Mouse (Mus musculus) adipose tissue, adult 10 weeks (tissue): ENCODE measurements around the gene Dvl2. TPM values are rescaled to one million over a fixed set of nuclear protein-coding genes. Genes with fewer than 3 reads are reported as not detected.

Experiments used
- polyA plus RNA-seq: library from polyadenylated mRNA; stranded (reverse); fragments of 350-450 nt; fragmentation: Illumina TruSeq; extraction: RNeasy Lipid Tissue Mini Kit (QIAGEN cat#74804); gene quantifications from one replicate; pipeline ENCODE4 v1.2.3, GENCODE M21; 2014; ENCODE audit warnings: low read depth, low replicate concordance

The Dvl2 gene
- 20.8 TPM for polyA plus RNA-seq

DNA sequence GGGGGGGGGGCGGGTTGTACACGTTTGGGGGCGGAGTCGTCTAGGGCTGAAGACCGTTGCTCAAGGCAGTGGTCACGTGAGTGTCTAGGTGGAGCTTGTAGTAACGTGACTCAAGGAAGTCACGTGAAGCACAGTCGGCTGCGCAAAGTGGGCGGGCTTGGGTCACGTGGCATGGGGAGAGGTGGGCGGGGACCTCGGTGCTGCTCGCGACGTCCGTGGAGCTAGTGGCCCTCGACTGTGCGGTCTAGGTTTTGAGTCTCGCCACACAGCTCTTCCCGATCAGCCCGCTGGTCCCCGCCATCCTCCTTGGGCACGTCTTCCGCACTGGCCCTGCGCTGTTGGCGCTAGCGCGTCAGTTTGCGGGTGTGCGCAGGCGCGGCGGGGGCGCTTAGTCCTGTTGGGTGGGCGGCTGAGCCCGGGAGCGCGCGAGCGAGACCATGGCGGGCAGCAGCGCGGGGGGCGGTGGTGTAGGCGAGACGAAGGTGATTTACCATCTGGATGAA, at the start of gene Dvl2:
Gene Dvl2 (plus strand): TSS at position 200 of the 503 bp plus-strand sequence.

DNA sequence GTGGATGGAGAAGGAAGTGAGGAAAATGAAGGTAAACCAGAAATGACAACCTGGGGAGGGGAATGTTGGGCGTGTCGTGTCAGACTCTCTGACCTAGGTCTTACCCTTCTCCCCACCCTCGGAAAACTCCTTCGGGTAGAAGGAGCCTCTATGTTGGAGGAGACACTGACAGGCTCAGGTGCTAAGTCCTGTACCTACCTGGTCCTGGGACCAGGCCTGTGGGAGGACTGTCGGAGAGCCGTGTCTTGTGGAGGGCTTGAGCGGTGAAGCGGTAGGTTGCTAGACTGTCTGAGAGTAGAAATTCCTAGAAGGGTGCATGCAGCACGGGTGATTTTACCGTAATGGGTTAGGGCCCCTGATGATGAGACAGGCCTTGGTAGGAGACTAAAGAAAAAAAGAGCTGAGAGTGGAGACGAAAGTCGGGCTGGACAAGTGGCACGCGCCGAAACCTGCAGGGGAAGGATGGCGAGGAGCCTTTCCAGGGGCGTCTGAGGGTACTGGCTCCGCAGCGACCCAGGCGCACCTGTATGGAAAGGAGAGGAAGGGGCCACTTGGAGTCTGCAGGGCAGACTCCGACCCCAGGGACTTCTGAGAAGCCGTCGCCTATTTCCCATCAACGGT, 35.6 kb upstream of the Dvl2 start, which contains the start of gene Cldn7:
Gene Cldn7 (plus strand): TSS at position 130 of the 621 bp plus-strand sequence.

DNA sequence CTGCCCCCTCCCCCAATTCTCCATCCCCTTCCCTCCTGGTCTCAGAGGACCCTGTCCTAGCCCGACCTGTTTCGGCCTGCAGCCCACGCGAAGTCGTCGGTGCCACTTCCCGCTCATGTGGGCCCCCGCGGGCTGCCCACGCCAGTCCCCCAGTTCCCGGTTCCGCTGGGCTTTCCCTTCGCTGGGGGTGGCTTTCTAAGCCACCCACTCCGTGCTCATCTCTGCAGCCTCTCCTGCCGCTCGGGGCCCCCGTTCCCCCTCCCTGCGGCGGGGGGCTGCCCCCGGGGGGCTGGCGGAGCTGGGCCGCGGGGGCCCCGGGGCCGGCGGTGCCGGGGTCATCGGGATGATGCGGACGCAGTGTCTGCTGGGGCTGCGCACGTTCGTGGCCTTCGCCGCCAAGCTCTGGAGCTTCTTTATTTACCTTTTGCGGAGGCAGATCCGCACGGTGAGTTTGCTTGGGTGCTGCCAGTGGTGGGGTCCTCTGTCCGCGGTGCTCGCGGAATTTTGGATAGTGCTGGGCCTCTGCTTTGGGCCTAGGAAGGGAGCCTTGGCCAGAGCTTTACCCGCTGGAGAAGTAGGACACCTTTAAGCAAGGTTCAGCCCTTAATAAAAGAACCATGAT, 19.1 kb upstream of the Dvl2 start, which contains the start of gene Ctdnep1:
Gene Ctdnep1 (plus strand): TSS at position 16 of the 622 bp plus-strand sequence.

DNA sequence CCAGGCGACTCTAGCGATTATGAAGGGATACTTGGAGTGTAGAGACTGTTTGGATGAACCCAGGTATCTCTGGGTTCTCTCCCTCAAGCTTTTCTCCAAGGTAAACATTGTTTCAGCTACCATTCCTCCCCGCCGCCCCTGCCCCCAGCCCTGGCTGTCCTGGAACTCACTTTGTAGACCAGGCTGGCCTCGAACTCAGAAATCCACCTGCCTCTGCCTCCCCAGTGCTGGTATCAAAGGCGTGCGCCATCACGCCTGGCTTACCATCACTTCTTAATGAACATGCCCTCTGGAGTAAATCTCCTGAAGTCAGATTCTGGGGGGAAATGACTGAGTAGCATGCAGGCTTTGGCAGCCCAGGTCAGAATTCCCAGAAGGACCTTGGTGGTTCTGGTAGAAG, 18.2 kb upstream of the Dvl2 start, which contains the start of gene Elp5:
Gene Elp5 (minus strand): TSS at position 293 of the 400 bp plus-strand sequence.

DNA sequence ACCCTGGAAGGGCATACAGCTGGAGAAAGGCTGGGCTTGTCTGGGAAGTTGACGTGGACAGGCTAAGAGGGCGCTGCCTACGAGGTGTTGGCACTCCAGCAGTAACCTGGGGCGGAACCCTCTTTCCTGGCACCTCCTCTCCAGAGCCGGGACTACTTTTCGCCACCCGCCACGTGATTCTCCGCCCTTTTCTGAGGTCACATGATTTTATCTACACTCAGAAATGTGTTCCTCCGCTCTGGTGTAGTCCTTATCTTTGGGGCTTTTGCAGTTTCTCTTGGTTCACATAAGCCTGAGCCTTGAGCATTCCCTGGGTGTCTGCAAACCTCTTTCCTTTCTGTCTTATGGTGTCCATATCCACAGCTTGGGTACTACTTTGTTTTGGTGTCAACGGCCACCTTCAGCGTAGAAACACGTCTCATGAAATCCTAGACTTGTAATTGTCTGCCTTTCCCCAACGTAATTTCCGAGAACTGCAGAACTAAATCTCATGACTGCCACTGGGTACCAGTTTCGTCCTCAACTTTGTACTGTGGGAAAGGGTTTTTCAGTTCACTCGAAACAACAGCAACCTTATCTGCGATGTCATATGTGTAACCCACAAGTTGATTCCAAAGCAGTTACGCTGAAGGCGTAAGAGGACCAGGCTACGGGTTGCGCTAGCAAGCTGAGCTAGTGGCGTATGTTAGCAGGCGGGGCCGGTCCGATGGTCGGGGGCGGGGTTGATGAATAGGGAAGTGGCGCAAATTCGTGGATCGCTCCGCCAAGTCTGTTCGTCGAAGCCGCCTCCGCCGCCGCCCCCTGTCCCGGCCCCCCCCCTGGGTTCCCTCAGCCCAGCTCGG, 9.3 kb upstream of the Dvl2 start, which contains the start of gene Gabarap:
Gene Gabarap (plus strand): TSS at position 294 of the 842 bp plus-strand sequence.

DNA sequence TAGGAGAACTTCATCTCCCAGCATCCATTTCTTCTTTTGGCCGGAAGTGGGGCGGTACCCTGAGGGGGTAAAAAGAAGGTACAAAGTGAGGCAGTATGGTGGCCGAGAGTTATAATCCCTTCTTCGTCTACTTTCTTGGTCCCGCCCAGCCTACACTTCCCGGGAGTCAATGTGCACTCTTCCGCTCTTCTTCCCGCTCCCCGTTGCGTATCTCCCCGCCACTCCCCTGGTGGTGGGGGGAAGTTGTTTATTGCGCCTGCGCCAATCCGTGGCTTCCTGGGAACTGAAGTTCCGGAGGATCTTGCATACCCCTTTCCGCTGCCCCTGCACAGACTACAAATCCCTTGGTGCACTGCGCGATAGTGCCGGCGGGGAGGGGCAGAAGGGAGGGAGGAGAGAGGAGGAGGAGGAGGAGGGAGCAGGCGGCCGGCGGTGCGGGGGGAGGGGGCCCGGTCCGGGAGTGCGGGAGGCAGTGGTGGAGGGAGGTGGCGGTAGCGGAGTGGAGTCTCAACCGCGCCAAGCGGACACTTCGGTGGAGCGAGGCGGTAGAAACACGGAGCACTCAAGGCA, 4.9 kb upstream of the Dvl2 start, which contains the start of gene Phf23:
Gene Phf23 (plus strand): TSS at position 387 of the 570 bp plus-strand sequence.

DNA sequence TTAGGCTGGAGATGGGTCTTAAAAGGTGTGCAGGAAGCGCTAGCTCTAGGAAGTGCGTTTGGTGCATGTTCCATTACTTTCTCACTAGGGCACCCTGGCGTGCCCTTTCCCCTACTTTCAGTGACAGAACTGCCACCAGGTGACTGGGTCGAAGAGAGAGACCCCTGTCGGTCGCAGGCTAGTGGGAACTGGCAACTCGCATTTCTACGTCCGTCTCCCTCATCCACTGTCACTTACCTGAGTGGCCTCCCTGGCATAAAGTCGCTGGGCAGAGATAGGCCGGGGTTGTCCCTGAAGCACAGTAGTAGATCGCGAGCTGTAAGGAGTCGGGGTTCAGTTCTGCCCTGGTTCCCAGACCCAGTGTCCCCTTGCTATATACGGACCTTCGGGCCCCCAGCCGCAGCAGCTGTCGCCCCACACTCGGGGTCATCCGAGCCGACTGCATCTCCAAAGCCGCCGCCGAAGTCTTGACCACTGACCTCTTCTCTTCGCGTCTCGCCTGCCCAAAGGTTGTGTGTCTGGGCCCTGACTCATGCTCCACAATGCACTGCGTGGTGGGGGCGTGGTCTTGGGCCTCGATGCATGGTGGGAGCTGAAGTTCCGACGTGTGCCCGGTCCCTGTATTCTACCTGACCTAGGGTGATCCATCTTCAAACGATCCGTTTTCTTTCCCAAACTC, 14.6 kb downstream of the Dvl2 start, which contains the start of gene Acadvl:
Gene Acadvl (minus strand): TSS at position 532 of the 679 bp plus-strand sequence.

DNA sequence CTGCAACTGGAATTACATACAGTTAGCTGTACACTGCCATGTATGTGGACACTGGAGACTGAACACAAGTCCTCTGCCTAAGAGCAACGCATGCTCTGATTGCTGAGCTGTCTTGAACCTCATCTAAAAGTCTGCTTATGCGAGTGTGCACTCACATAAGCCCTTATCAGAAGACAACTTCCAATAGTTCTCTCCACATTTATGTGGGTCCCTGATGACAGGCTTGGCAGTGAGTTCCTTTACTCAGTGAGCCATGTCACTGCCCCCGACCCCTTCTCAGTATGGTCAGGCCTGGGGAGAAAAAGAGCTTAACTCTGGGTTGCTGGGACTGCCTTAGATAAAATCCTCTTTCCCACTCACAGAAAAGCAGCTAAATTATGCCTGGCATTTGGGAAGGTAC, 16.3 kb downstream of the Dvl2 start, which contains the start of gene Dlg4:
Gene Dlg4 (plus strand): TSS at position 274 of the 400 bp plus-strand sequence.

DNA sequence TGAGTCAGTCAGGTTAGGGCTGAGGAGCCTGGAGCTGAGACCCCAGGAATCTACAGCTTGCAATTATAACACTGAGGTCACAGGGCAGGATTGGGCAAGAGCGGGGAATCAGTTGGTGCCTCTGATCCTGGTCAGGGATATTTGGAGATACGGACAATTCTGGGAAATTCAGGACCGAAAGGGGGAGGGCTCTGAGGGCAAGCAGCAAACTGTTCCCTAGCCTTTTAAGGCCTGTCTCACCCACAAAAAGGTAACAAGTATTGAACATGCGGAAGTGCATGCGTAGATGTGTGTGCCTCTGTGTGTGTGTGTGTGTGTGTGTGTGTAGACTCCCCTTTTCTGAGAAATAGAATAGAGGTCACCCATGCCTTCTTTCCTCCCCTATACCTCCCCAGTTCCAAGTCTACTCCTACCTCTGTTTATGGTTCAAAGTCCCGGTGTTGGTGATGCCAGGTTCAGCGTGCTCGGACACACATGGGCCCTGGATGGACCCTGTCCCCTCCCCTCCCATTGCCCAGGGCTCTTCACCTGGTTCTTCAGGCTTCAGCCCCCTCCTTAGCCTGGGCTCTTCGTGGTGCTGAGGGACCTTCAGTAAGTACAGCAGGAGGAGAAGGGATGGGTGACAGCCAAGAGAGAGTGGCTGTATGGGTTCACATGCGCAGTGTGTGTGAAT, 53.6 kb downstream of the Dvl2 start, which contains the start of gene Asgr1:
Gene Asgr1 (plus strand): TSS at position 188 of the 673 bp plus-strand sequence.

Other genes starting within 250 kb of the Dvl2 start
- 43.9 TPM for gene Polr2a, start 242.0 kb upstream of the Dvl2 start, polyA plus RNA-seq
- gene Slc35g3, start 238.6 kb upstream of the Dvl2 start, polyA plus RNA-seq = 1.5 TPM
- gene Zbtb4, start 234.7 kb upstream of the Dvl2 start, polyA plus RNA-seq = 28.9 TPM
- gene Chrnb1, start 204.7 kb upstream of the Dvl2 start, polyA plus RNA-seq = 8.3 TPM
- gene Fgf11, start 198.7 kb upstream of the Dvl2 start, polyA plus RNA-seq = 8.7 TPM
- gene Tmem102, start 195.0 kb upstream of the Dvl2 start, polyA plus RNA-seq = 13.6 TPM
- 2.2 TPM for gene Gm39566, start 185.3 kb upstream of the Dvl2 start, polyA plus RNA-seq
- gene Spem2, start 182.1 kb upstream of the Dvl2 start, polyA plus RNA-seq = 14.1 TPM
- gene Spem1, start 178.4 kb upstream of the Dvl2 start, polyA plus RNA-seq = 23.3 TPM
- 19.0 TPM for gene Nlgn2, start 162.8 kb upstream of the Dvl2 start, polyA plus RNA-seq
- gene Tmem256, start 162.1 kb upstream of the Dvl2 start, polyA plus RNA-seq = 183 TPM
- gene Plscr3, start 154.2 kb upstream of the Dvl2 start, polyA plus RNA-seq = 31.1 TPM
- 23.7 TPM for gene Tnk1, start 141.9 kb upstream of the Dvl2 start, polyA plus RNA-seq
- not detected for gene Tmem95, start 122.6 kb upstream of the Dvl2 start, polyA plus RNA-seq
- gene Kctd11, start 119.2 kb upstream of the Dvl2 start, polyA plus RNA-seq = 9.4 TPM
- 43.9 TPM for gene Acap1, start 105.1 kb upstream of the Dvl2 start, polyA plus RNA-seq
- gene 2810408A11Rik, start 99.6 kb upstream of the Dvl2 start, polyA plus RNA-seq = 14.3 TPM
- 35.5 TPM for gene Neurl4, start 99.5 kb upstream of the Dvl2 start, polyA plus RNA-seq
- 47.7 TPM for gene Gps2, start 86.7 kb upstream of the Dvl2 start, polyA plus RNA-seq
- 484 TPM for gene Eif5a, start 78.6 kb upstream of the Dvl2 start, polyA plus RNA-seq
- gene Ybx2, start 64.8 kb upstream of the Dvl2 start, polyA plus RNA-seq = 58.7 TPM
- 63.7 TPM for gene Slc2a4, start 52.4 kb upstream of the Dvl2 start, polyA plus RNA-seq
- gene Cldn7, start 35.8 kb upstream of the Dvl2 start, polyA plus RNA-seq = 115 TPM
- 98.8 TPM for gene Ctdnep1, start 19.4 kb upstream of the Dvl2 start, polyA plus RNA-seq
- 43.3 TPM for gene Elp5, start 18.1 kb upstream of the Dvl2 start, polyA plus RNA-seq
- gene Gabarap, start 9.5 kb upstream of the Dvl2 start, polyA plus RNA-seq = 520 TPM
- 39.7 TPM for gene Phf23, start 4.8 kb upstream of the Dvl2 start, polyA plus RNA-seq
- 83.9 TPM for gene Acadvl, start 14.8 kb downstream of the Dvl2 start, polyA plus RNA-seq
- 12.7 TPM for gene Dlg4, start 16.3 kb downstream of the Dvl2 start, polyA plus RNA-seq
- not detected for gene Asgr1, start 53.5 kb downstream of the Dvl2 start, polyA plus RNA-seq
- 0.94 TPM for gene Asgr2, start 92.0 kb downstream of the Dvl2 start, polyA plus RNA-seq
- gene Mgl2, start 129.7 kb downstream of the Dvl2 start, polyA plus RNA-seq = 26.2 TPM
- 43.9 TPM for gene Clec10a, start 155.6 kb downstream of the Dvl2 start, polyA plus RNA-seq
- gene Slc16a11, start 212.2 kb downstream of the Dvl2 start, polyA plus RNA-seq = 28.9 TPM
- gene Slc16a13, start 220.5 kb downstream of the Dvl2 start, polyA plus RNA-seq = 25.1 TPM
- 7.0 TPM for gene Bcl6b, start 229.2 kb downstream of the Dvl2 start, polyA plus RNA-seq
- 45.5 TPM for gene 0610010K14Rik, start 237.3 kb downstream of the Dvl2 start, polyA plus RNA-seq
- gene Gm21988, start 239.2 kb downstream of the Dvl2 start, polyA plus RNA-seq = 11.1 TPM
- 343 TPM for gene Rnasek, start 239.2 kb downstream of the Dvl2 start, polyA plus RNA-seq